Mouse (Mus musculus): ENCODE results near the gene Sirt7.

GRCm38 (mm10) chr11:120577211-120578023 is 47.6 kb downstream of the Sirt7 start:
- TF ChIP-seq CTCF (IDR thresholded peaks at IDR 0.05; ENCODE audit: extremely low read depth, insufficient read depth, insufficient read length, insufficient replicate concordance) (no peak), POLR2A (IDR thresholded peaks at IDR 0.05; ENCODE audit: low read depth, low read length) (no peak)

All from spleen, adult 2 months (tissue).